Comparison of ENCODE assay signal across 8 mouse cellular contexts in the genomic region with DNA sequence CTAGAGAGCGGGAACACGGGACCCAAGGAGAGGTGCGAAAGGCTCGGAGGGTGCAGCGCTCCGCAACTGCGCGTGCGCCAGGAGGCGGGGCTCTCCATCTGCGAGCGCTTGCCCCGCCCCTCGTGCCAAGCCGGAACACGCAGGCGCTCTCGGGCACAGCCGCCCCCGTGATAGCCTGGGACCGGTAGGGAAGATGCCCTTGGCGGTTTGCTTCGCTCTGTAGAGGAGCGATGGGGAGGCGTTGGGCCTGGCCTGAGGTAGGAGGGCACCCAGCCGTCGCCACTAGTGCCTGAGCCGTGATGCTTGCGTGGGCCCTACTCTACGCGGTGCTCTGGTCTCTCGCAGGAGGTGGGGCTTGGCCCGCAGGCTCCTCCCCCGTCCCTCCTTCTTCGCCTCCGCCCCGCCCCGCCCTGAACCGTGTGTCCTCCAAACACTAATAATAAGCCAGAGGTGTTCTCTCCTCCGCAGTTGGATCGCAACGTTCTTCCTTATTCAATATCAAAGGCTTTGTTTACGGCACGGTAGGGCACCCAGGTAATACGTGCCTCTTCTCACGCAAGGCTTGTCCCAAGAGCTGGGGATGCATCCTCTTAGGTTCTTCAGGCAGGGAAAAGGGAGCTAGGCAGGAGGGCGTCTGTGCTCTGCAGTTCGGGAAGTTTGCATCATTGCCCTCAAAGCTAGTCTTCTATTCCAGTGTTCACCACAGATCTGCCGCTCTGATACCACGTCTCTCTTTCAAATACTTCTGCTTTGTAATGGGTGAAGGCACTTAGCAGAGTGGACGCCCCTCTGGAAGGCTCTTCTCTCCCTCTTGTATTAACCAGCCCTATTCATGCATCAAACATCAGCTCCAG. TPM values are rescaled to one million over a fixed set of nuclear protein-coding genes. Genes with fewer than 3 reads are reported as not detected.
DNase-seq lines count a peak whose midpoint lies in the region; ATAC-seq and TF ChIP-seq lines count a peak whose summit lies in the region.

Gene Zpbp2 (plus strand): TSS at position 123 of the 854 bp plus-strand sequence.

- intact Hi-C loops in heart, postnatal 10 days (cut with DNase I), result no loop called here

- no peaks in the 10 kb centered on the region for H3K36me3 ChIP-seq in forebrain, embryonic 13.5 days (ENCODE audit: poor library complexity, severe bottlenecking)
- no peaks in the 10 kb centered on the region for H3K36me3 ChIP-seq in liver, embryonic 16.5 days (ENCODE audit: control insufficient read depth, insufficient read depth)
- H3K36me3 ChIP-seq in neural tube, embryonic 12.5 days, result no peaks in the 10 kb centered on the region
- no peaks in the 10 kb centered on the region for H3K36me3 ChIP-seq in stomach, postnatal 0 days (ENCODE audit: control insufficient read depth, insufficient read depth, low read length)

- peak within 1 kb of the TSS; percentile 73 for H3K4me2 ChIP-seq in forebrain, embryonic 13.5 days
- peak within 1 kb of the TSS; percentile 99 for H3K4me2 ChIP-seq in liver, embryonic 16.5 days (ENCODE audit: low read depth, low read length)
- peak within 1 kb of the TSS; percentile 63 for H3K4me2 ChIP-seq in neural tube, embryonic 12.5 days (replicated peaks)
- peak within 1 kb of the TSS; percentile 74 for H3K4me2 ChIP-seq in stomach, postnatal 0 days (replicated peaks; ENCODE audit: low read depth)

- H3K9ac ChIP-seq in forebrain, embryonic 13.5 days, result peak within 1 kb of the TSS; percentile 78
- peak within 1 kb of the TSS; percentile 89 for H3K9ac ChIP-seq in liver, embryonic 16.5 days (ENCODE audit: low read depth, low read length)
- peak within 1 kb of the TSS; percentile 53 for H3K9ac ChIP-seq in neural tube, embryonic 12.5 days
- H3K9ac ChIP-seq in stomach, postnatal 0 days (ENCODE audit: low read length), result peak within 1 kb of the TSS; percentile 64

- peak within 1 kb of the TSS; percentile 68 for H3K27ac ChIP-seq in forebrain, embryonic 13.5 days
- peak within 1 kb of the TSS; percentile 86 for H3K27ac ChIP-seq in liver, embryonic 16.5 days (ENCODE audit: low read length)
- H3K27ac ChIP-seq in neural tube, embryonic 12.5 days, result peak within 1 kb of the TSS; percentile 57; the same call in 1 of the 2 replicates
- H3K27ac ChIP-seq in stomach, postnatal 0 days (replicated peaks), result peak within 1 kb of the TSS; percentile 49; the same call in 1 of the 2 replicates

- no peaks in the 10 kb centered on the region for H3K9me3 ChIP-seq in forebrain, embryonic 13.5 days (replicated peaks)
- H3K9me3 ChIP-seq in liver, embryonic 16.5 days (replicated peaks; ENCODE audit: control insufficient read depth, low read length), result no peaks in the 10 kb centered on the region; the same call in 1 of the 2 replicates
- H3K9me3 ChIP-seq in neural tube, embryonic 12.5 days, result no peaks in the 10 kb centered on the region
- no peaks in the 10 kb centered on the region for H3K9me3 ChIP-seq in stomach, postnatal 0 days (ENCODE audit: control insufficient read depth, low read length)

- DNase-seq in ES-CJ7 (ENCODE audit: low read depth, low spot score), result peak; percentile 93
- DNase-seq in heart, postnatal 10 days, result peak; percentile 89 to 90
- peak; percentile 57 for DNase-seq in large intestine, adult 2 months (ENCODE audit: low read depth, low spot score)
- peak; percentile 94 for DNase-seq in stomach, postnatal 0 days (ENCODE audit: low spot score)

- H3K4me1 ChIP-seq in forebrain, embryonic 13.5 days, result peaks cover 6% of the 10 kb centered on the region; the same call in 1 of the 2 replicates
- H3K4me1 ChIP-seq in liver, embryonic 16.5 days (ENCODE audit: control insufficient read depth, low read depth, low read length), result peaks cover 14% of the 10 kb centered on the region
- H3K4me1 ChIP-seq in neural tube, embryonic 12.5 days, result 0 out of 2 replicates have a peak, but pooled peaks cover 5% of the 10 kb centered on the region
- no peaks in the 10 kb centered on the region for H3K4me1 ChIP-seq in stomach, postnatal 0 days (replicated peaks; ENCODE audit: control insufficient read depth, insufficient read depth)

- peaks cover 43% of the 10 kb centered on the region for H3K27me3 ChIP-seq in forebrain, embryonic 13.5 days
- peaks cover 41% of the 10 kb centered on the region for H3K27me3 ChIP-seq in liver, embryonic 16.5 days (ENCODE audit: control insufficient read depth, insufficient read depth, low read depth, low read length)
- H3K27me3 ChIP-seq in neural tube, embryonic 12.5 days (replicated peaks), result peaks cover 43% of the 10 kb centered on the region
- H3K27me3 ChIP-seq in stomach, postnatal 0 days (ENCODE audit: control insufficient read depth, insufficient read depth, low read length), result peaks cover 8% of the 10 kb centered on the region; the same call in 1 of the 2 replicates

- TF ChIP-seq EP300 in stomach, postnatal 0 days (optimal IDR thresholded peaks at IDR 0.05), result no peak

- ATAC-seq in cerebellum, adult (ENCODE audit: insufficient number of reproducible peaks, low FRiP score, low TSS enrichment), result peak; percentile 94
- peak; percentile 98 for ATAC-seq in forebrain, embryonic 13.5 days
- peak; percentile 98 for ATAC-seq in liver, embryonic 16.5 days (ENCODE audit: low read depth)
- ATAC-seq in neural tube, embryonic 12.5 days (ENCODE audit: low FRiP score, low read depth), result peak; percentile 98
- ATAC-seq in stomach, postnatal 0 days (ENCODE audit: low FRiP score, low TSS enrichment), result peak; percentile 96

- under 1% methylated on average over 50 of the region's 51 CpGs for WGBS in forebrain, embryonic 13.5 days
- WGBS in large intestine, adult 2 months, result 2% methylated on average over 51 of the region's 51 CpGs
- WGBS in liver, embryonic 16.5 days (ENCODE audit: insufficient replicate concordance), result under 1% methylated on average over 51 of the region's 51 CpGs
- WGBS in neural tube, embryonic 12.5 days, result under 1% methylated on average over 51 of the region's 51 CpGs
- WGBS in stomach, postnatal 0 days, result under 1% methylated on average over 51 of the region's 51 CpGs

- peak within 1 kb of the TSS; percentile 72 for H3K4me3 ChIP-seq in forebrain, embryonic 13.5 days
- peak within 1 kb of the TSS; percentile 91 for H3K4me3 ChIP-seq in liver, embryonic 16.5 days (ENCODE audit: low read depth, low read length)
- peak within 1 kb of the TSS; percentile 63 for H3K4me3 ChIP-seq in neural tube, embryonic 12.5 days
- H3K4me3 ChIP-seq in stomach, postnatal 0 days (ENCODE audit: low read depth, low read length), result peak within 1 kb of the TSS; percentile 73

- TF ChIP-seq CTCF in stomach, postnatal 0 days (IDR thresholded peaks at IDR 0.05; ENCODE audit: low read depth), result peak; percentile 18; the same call in 1 of the 2 replicates

RNA-seq across cellular contexts. Expression of gene Zpbp2, which starts in this region (rescaled TPM):
- polyA plus RNA-seq in forebrain, embryonic 13.5 days (2015; fragmentation: Nextera tagmentation; extraction: Ambion mirVana), result not detected in 2 replicates
- not detected for total RNA-seq in heart, postnatal 10 days (2021)
- polyA plus RNA-seq in large intestine, adult 2 months (2012; rRNA removed), result 0.31 and 0.78 TPM in 2 replicates
- 0.60 and 0.85 TPM in 2 replicates for polyA plus RNA-seq in liver, embryonic 16.5 days (2015; fragmentation: Nextera tagmentation; extraction: Ambion mirVana)
- polyA plus RNA-seq in neural tube, embryonic 12.5 days (2016; fragmentation: Nextera tagmentation; extraction: Ambion mirVana), result 0.15 TPM in 1 of 2 replicates, not detected in the other
- 0.10 and 0.16 TPM in 2 replicates for polyA plus RNA-seq in stomach, postnatal 0 days (2015; fragmentation: Nextera tagmentation; extraction: Ambion mirVana)

Comparison
In these comparisons a context has a peak if more than half of its experiments do, and no peak if none do; other contexts are left out.
1. Peak in every context shown above with its lines: DNase-seq, ATAC-seq, H3K4me3 ChIP-seq and H3K27ac ChIP-seq.
2. Peak in ATAC-seq, H3K4me3 ChIP-seq, H3K27ac ChIP-seq, H3K9ac ChIP-seq and H3K4me2 ChIP-seq in forebrain, embryonic 13.5 days; RNA of the gene not detected or under 1 TPM.
3. Peak in DNase-seq in heart, postnatal 10 days; RNA of the gene not detected or under 1 TPM.
4. Peak in DNase-seq in large intestine, adult 2 months; RNA of the gene not detected or under 1 TPM.
5. Peak in ATAC-seq, H3K4me3 ChIP-seq, H3K27ac ChIP-seq, H3K9ac ChIP-seq and H3K4me2 ChIP-seq in liver, embryonic 16.5 days; RNA of the gene not detected or under 1 TPM.
6. Peak in ATAC-seq, H3K4me3 ChIP-seq, H3K27ac ChIP-seq, H3K9ac ChIP-seq and H3K4me2 ChIP-seq in neural tube, embryonic 12.5 days; RNA of the gene not detected or under 1 TPM.
7. Peak in DNase-seq, ATAC-seq, H3K4me3 ChIP-seq, H3K27ac ChIP-seq, H3K9ac ChIP-seq and H3K4me2 ChIP-seq in stomach, postnatal 0 days; RNA of the gene not detected or under 1 TPM.